Mouse (Mus musculus) liver, adult 2 months (tissue): ENCODE results near the gene Ccdc170.

Experiments used
- CTCF ChIP-seq: fragments of 200-500 bp; IDR thresholded peaks from 2 replicates; pipeline ENCODE4 v1.5.1; 2011; ENCODE audit warnings: low read depth, low read length, control low read depth
- POLR2A ChIP-seq: fragments of 200-500 bp; IDR thresholded peaks from 2 replicates; pipeline ENCODE4 v1.6.1; 2011; ENCODE audit warnings: low read length, control low read depth; ENCODE audit not compliant: insufficient read depth; ENCODE audit errors: extremely low read depth

- TF ChIP-seq CTCF (no peak), POLR2A (no peak)
Observed at GRCm38 (mm10) chr10:4556842-4557377, 74.6 kb downstream of the Ccdc170 start.
